Mouse (Mus musculus) hindlimb bud, embryonic 11.5 days (tissue): Measurements from ENCODE around the gene Urad.

Experiments
- DNase-seq: peaks from one replicate; pipeline ENCODE4 v3.0.0-alpha.2; 2012; ENCODE audit warnings: low read depth, low spot score; ENCODE audit errors: extremely low spot score

Gene Urad

GRCm38 (mm10) chr5:147301781-147302070, 20.5 kb downstream of the Urad start:
- no peak for DNase-seq

- DNase-seq = no peak
These were observed 21.1 kb downstream of the Urad start for GRCm38 (mm10) chr5:147300917-147301780.

GRCm38 (mm10) chr5:147300001-147300363, 22.3 kb downstream of the Urad start:
- DNase-seq = no peak

- no peak for DNase-seq
These were observed 22.8 kb downstream of the Urad start for GRCm38 (mm10) chr5:147299255-147300000.

- DNase-seq = no peak
These were observed 25.0 kb downstream of the Urad start for GRCm38 (mm10) chr5:147297249-147297648.

- DNase-seq = no peak
These were observed 28.1 kb downstream of the Urad start for GRCm38 (mm10) chr5:147294121-147294520.

GRCm38 (mm10) chr5:147293127-147293910, 28.9 kb downstream of the Urad start:
- DNase-seq = no peak

GRCm38 (mm10) chr5:147292506-147293120, 29.6 kb downstream of the Urad start:
- no peak for DNase-seq

- no peak for DNase-seq
These were observed 30.3 kb downstream of the Urad start for GRCm38 (mm10) chr5:147291764-147292505.

GRCm38 (mm10) chr5:147284365-147284764, 37.9 kb downstream of the Urad start:
- DNase-seq = no peak

- DNase-seq = no peak
These were observed 44.7 kb downstream of the Urad start for GRCm38 (mm10) chr5:147277547-147277925.

- DNase-seq = no peak
These were observed 45.3 kb downstream of the Urad start for GRCm38 (mm10) chr5:147276701-147277546.

GRCm38 (mm10) chr5:147275761-147276160, 46.5 kb downstream of the Urad start:
- DNase-seq = no peak

GRCm38 (mm10) chr5:147274174-147275141, 47.8 kb downstream of the Urad start:
- no peak for DNase-seq

- no peak for DNase-seq
These were observed 49.4 kb downstream of the Urad start for GRCm38 (mm10) chr5:147272808-147273345.

- no peak for DNase-seq
These were observed 50.0 kb downstream of the Urad start for GRCm38 (mm10) chr5:147272046-147272807.
